Mouse (Mus musculus) thymus, postnatal 4 days (tissue): ENCODE measurements around the gene Teddm1a.

Source experiments
- DNase-seq: peaks from one replicate; pipeline ENCODE4 v3.0.0; 2021

Teddm1a gene

DNA sequence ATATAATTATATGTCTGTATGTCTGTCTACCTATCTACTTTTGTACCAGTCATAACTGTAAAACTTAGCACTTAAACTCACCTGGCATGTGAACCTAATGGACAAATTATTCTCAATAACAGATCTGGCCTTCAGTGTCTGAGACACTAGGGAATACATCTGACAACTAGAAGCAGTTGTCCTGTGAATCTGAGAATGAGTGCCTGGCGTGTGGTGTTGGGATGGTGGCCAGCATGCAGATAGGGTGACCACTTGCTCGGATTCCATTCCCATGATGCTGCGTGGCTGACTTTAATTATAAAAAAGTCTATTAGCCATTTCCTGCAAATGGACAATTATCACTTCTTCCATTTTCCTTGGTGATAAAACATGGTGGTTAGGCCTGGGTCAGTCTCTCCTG is 14.3 kb downstream of the Teddm1a start:
- DNase-seq = no peak

DNA sequence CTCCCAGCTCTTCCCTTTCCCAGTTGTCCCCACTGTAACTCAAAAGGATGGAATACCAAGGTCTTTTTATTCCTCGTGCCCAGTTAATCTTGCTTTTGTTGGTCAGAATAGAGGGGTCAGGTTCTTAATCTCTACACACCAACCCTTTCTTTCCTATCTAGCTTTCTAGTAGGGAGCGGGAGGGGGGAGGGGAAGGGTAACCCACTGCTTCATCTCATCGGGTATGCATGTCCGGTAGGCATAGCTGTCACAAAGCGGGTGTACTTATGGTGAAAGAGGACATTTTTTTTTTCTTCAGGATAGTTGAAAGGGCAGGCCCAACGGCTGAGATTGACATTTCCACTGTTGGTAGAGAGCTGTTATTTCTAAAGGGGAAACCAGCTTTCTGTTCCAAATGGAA is 16.7 kb downstream of the Teddm1a start:
- no peak for DNase-seq

DNA sequence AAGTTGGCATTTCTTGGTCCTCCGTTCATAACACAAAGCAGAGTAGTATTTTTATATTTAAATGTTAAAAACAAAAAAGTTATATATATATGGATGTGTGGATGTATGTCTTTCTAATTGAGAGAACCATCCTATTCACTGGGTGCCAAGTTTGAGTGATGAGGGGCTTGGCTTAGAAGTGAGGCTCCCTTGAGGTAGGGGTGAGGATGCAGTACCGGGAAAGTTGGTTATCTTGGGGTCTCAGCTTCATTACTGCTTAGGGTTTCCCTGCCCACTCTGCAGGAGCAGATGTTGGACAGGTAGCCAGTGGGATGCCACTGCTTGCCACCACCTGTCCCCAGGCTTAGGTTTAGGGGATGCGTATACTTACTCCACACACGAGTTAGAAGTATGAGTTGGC is 17.2 kb downstream of the Teddm1a start:
- DNase-seq = no peak

DNA sequence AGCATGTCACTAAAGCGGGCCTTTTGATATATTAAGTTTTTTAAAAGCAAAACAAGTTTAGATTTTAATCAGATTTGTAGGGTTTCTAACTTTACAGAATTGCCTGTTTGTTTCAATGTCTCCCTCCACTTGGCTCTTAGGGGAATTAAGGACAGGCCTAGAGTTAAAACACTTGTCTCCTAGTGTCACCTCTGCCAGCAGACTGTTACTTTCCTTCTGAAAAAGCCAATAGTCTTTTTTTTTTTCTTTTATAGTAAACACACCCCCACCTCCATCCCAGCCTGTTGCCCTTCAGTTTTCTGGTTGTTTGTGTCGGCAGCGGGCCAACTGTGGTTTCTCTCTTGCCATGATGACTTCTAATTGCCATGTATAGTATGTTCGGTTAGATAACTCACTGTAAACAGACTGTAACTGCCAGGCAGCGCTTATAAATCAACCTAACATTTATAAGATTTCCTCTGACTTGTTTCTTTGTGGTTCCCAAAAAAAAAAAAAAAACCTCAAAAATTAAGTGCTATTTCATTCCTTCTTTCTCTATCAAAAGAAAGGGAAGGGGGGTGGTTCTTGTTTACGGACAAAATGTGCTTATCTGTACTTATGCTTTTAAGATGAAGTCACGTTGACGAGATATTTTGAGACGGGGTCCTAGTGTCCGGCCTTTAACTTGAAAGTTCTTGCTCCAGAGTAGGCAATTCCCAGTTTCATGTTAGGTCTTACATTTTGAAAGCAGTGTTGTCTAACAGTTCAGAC is 17.8 kb downstream of the Teddm1a start:
- no peak for DNase-seq

DNA sequence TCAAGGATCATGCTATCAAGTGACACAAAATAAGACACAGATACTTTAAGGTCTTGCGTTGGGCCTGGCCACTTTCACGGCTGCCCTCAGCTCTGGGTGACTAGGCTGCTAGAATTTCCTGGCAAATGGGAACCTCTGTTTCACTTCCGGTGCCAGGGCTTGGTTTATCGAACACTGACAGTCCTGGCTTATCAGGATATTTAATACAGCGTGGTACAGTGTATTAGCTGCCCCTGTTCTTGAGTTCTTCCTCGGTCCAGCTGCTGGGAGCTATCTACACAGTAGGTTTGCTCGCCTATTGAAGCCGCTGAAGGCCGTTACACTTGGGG is 18.4 kb downstream of the Teddm1a start:
- DNase-seq = no peak

DNA sequence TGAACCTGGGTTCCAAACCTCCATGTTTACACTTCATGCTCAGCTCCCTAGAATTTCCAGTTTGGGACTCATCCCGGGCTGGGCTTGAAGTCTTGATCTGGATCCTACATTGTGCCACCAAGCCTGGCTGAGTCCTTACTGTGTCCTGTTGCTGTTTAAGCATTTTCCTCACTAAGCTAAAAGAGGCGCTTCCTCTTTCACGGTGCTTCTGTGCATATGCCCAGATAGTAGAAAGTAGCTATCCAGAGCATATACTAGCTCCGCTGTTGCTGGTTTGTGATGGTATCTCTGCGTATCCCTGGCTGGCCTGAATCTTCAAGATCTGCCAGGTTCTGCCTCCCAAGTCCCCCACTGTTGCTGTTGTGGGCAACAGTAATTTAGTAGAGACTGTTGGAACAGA is 18.9 kb downstream of the Teddm1a start:
- DNase-seq = no peak

DNA sequence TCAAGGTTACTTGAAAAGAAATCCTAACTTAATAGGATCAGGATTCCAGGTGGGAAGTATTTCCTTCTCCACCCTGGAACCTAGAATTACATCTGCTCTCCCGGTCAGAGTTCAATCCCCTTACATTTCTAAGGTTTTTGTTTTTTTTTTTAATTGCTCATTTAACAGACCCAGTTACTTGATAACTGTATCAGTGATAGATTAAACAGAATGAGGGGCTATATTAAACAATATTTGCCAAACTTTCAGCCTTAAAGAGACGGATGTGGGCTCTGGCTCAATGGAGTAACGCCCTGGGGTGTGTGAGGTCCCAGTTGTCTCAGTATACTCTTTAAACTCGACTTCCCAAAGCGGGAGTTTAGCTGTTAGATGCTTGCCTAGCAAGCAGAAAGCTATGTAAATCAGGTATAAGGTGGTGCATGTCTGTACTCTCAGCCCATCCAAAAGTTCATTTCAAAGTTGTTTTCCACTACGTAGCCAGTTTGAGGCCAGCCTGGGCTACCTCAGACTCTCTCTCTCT is 19.8 kb downstream of the Teddm1a start:
- DNase-seq = no peak

DNA sequence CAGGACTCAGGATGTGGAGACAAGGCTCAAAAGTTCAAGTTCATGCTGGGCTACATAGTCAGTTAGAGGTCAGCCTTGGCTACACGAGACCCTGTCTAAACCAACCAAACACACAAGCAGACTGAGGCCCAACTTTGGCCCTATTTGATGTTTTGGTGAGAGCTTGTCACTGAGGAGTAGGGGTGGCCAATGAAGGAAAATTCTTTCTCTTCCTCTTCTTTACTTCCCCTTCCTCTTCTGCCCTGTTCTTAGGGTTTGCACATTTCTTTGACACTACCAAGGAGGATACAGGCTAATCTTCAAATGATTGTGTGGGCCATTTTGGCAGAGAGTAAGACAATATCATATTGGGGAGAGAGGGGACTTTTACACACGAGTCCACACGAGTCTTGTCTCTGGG is 22.3 kb downstream of the Teddm1a start:
- DNase-seq = no peak

DNA sequence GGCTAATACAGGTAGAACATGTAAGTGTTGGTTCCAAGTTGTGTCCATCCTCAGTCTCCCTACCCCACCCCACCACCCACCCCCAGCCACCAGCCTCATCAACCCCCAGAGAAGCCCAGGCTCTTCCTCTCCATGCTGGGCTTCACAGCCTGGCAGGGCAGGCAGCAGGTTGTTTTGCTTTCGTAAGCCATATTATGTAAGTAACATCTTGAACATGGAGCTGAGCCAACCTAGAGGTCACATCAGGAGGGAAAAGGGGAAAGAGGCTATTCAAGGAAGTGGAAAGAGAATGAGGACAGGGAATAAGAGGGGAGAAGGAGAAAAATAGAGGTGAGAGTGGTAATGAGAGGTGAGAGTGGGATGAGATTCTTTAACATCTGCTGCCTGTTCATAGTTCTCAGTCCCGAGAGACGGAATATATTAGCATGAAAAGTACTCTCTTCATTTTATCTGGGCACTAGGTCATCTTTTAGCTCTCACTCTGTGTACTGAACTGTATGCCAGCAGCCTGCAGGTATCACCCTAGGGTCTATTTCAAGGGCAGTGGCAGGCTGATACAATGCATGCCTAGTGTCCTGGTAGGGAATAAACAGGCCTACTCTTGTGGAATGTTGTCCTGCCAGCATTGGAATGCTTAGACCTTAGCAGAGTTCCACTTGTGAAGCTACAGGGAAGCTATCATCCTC is 27.1 kb downstream of the Teddm1a start:
- DNase-seq = no peak

DNA sequence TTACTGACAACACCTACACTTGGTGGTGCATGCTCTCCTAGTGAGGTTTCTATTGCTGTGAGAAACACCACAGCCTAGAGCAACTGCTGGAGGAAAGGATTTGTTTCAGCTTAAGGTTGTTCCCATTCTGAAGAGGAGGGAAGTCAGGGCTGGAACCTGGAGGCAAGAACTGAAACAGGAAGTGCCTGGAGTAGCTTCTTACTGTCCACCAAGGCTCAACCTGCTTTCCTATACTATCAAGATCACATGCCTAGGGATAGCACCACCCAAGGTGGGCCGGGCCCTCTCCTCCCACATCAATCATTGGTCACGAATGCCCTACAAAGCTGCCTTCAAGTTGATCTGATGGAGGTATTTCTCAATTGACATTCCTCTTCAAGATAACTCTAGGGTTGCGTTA is 30.1 kb downstream of the Teddm1a start:
- no peak for DNase-seq

DNA sequence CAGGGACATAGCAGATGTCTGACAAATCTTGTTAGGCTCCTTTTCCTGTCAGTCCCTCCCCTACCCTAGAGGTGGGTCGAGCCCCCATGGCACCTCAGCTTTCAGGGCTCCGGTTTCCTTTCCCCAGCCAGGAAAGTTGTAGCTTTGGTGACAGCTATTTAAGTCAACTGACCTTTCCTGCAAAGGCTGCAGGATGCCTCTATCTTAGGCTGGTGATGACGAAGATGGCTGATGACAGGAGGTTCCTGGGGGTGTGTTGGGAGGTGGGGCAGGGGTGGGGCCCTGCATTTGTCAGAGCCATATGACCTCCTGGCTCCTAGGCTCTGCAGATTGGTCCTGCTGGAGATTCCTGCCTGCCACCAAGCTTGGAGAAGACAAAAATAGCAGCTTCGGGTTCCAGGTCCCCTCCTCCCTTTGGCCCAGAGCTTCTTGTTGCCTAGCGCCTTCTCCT is 31.1 kb downstream of the Teddm1a start:
- no peak for DNase-seq

DNA sequence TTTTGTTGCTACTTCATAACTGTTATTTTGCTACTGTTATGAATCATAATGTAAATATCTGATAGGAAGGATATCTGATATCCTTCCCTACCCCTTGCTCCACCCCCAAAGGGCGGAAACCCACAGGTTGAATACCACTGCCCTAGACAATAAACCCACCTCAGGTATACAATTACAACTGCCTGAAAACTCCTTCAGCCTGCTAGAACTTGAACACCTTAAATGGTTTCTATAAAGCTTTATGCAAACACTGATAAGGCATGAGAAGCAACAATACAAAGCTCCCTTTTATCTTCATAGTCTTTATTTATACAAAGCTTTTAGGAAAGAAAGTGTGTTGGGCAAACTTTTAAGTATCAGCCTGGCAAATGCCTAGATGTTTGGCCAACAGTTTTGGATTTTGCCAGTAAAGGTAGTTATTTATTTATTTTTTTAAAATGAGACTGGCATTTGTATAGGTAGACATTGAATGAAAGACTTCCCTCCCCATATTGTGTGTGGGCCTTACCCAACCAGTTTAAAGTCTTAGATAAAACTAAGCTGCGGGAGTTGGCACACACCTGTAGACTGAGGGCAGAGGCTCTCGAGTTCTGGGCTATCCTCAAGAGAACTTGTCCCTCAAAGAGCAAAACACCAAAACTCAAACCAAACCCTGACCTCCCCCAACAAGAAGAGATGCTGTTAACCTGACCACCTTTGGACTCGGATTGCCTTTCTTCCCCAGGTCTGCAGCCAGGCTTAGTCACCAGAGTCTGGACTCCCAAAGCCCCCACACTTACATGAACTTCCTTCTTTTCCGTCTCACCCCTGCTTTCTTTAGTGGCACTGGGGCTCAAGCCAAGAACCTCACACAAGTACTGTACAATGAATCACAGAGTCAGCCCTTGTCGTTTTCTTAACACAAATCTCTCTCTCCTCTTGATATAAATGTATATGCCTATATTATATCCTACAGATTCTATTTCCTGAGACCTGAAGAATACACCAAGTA is 33.1 kb downstream of the Teddm1a start:
- DNase-seq = no peak

DNA sequence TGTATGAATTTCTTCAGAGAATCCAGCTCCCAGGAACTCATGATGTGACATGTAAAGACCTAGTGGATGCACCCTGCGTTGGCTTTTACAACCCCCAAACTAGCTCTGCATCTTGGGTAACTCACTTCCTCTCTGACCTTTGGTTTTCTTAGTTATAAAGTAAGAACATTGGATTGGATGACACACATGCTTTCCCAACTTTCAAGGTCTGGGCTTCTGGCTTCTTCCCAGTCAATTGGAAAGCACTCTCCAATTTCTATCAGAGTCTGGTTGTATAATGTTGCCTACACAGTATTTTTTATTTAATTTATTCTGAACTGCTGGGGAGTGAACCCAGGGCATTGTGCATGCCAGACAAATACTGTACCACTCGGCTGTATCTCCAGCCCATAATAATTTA is 38.9 kb downstream of the Teddm1a start:
- no peak for DNase-seq

DNA sequence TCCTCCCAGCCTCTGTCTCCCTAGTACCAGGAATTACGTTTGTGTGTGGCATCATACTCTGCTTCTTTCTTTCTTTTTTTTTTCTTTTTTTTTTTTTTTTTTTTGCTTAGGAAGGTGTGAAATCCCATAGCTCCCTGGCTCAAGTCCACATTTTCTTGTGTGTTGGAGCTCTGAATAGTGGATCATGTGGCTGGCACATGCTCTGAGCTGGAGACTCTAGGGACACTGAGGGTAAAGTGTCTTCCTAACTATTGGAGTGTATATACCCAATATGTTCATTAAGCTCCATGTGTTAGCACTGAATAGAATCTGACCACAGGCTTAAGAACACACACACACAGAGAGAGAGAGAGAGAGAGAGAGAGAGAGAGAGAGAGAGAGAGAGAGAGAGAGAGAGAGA is 42.2 kb downstream of the Teddm1a start:
- DNase-seq = no peak

DNA sequence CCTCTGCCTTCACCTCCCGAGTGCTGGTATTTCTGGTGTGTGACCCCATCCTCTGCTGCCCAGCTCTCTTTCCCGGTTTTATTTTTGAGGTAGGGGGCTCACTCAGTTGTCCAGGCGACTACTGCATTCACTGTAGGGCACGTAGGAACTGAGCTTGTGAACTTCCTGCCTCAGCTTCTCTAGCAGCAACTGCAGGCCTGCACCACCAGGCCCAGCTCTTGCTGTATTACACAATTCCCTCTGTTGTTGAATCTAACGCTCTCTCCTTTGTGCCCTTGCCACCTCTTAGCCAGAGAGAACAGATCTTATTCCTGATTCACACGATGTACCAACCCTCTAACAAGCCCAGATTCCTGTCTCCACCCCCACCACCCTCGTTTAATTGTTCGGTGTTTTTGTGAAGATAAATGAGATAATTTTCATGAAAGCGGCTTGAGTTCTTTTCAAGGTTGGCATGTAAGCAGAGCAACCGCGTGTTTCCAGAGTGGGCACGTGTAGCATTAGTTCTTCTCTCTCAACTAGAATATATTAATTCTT is 44.4 kb downstream of the Teddm1a start:
- no peak for DNase-seq

DNA sequence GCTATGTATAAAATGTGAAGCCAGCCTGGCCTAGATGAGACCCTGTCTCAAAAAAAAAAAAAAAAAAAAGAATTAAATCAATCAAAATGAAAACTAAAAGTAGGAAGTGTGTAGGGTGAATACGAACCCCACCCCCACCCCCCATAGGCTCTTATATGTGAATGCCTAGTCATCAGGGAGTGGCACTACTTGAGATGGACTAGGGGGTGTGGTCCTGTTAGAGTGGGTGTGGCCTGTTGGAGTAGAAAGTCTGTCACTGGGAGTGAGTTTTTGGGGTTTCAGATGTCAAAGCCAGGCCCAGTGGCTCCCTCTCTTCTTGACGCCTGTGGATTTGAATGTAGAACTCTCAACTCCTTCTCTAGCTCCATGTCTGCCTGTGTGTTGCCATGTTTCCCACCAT is 45.5 kb downstream of the Teddm1a start:
- DNase-seq = no peak

DNA sequence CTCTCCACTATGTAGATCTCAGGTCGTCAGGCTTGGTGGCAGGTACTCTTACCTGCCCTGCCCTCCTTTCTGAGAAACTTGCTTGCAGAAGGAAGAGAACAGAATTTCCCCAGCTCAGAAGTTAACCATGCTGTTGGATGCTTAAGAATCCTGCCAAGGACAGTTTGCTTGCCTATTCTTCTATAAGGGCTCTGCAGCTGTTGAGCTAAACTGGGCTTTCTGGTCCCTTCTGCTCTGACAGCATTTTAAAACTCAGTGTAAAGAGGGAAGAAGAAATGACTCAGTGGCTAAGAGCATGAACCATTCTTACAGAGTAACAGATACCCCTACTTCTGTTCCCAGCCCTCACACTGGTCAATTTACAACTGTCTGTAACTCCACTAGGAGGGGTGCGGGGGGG is 49.4 kb downstream of the Teddm1a start:
- no peak for DNase-seq
